Mouse (Mus musculus) neural tube, embryonic 10.5 days (tissue): Measurements from ENCODE around the gene Gdap1l1.

Experiments
- DNase-seq: peaks from one replicate; pipeline ENCODE4 v3.0.0-alpha.2; 2017; ENCODE audit warnings: low spot score; ENCODE audit errors: extremely low spot score

The Gdap1l1 gene

GRCm38 (mm10) chr2:163463251-163463769 lies 25.0 kb downstream of the Gdap1l1 start:
- DNase-seq = no peak

- DNase-seq = no peak
These were observed 25.7 kb downstream of the Gdap1l1 start for GRCm38 (mm10) chr2:163463998-163464397.

GRCm38 (mm10) chr2:163464562-163464961 lies 26.3 kb downstream of the Gdap1l1 start:
- DNase-seq = no peak

- no peak for DNase-seq
These were observed 28.5 kb downstream of the Gdap1l1 start for GRCm38 (mm10) chr2:163466771-163467170.

DNA sequence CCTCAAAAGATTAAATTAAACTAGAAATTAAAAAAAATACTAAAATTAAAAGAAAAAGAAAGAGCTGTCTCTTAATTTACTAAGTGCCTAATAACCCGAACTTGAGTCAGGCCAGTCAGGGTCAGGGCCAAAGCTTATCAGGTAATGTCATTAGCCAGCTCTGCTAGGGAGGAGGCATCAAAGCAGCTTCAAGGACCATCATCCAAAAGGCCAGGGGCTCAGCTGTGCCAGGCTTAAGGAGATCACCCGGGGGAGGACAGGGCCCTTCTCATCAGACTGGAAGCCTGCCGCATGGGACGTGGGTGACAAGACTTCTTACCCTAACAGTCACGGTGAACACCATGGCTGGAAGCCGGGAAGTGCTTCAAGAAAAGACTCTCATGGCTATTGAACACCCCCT lies 29.3 kb downstream of the Gdap1l1 start:
- DNase-seq = no peak

- DNase-seq = no peak
These were observed 30.6 kb downstream of the Gdap1l1 start for GRCm38 (mm10) chr2:163468866-163469265.

GRCm38 (mm10) chr2:163469711-163470110 lies 31.4 kb downstream of the Gdap1l1 start:
- no peak for DNase-seq

GRCm38 (mm10) chr2:163471136-163471535 lies 32.9 kb downstream of the Gdap1l1 start:
- DNase-seq = no peak

DNA sequence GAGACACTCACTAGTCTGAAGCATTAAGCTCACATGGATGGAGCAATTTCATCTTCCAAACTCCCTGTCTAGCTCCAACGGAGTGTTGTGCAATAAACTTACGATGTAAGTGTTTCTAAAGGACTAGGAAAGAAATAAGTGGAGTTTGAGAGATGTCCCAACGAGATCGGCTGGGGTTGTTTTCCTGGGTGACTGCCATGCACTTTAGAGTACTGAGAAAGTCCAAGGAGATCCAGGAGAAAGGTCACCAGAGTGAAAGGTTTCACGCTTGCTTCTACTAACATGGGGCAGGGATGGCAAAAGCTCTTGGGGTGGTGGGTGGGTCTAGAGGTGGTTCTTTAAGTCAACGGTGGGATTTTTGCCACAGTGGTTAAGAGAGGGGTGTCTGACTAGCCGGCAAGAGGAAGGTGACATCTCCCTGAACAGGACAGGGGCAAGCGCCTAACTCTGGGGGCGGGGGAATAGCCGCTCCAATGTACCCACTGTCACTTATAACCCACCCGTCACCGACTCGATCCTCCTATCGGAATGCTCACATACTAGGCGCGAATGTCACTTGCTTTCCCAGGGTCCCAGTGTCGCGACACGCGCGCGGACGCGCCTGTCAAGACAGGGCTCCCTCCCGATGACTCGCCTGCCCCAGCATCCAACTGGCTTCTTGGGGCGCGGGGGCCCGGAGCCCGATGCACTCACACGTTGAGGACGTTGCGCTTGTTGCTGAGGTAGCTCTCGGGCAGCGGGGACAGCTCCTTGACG lies 33.6 kb downstream of the Gdap1l1 start:
- no peak for DNase-seq

- DNase-seq = peak; percentile 98
These were observed 34.2 kb downstream of the Gdap1l1 start, which contains the start of gene Fitm2 for GRCm38 (mm10) chr2:163472466-163472851. Gene Fitm2 (minus strand): TSS chr2:163472629.

- no peak for DNase-seq
These were observed 42.0 kb downstream of the Gdap1l1 start for GRCm38 (mm10) chr2:163480191-163480825.

DNA sequence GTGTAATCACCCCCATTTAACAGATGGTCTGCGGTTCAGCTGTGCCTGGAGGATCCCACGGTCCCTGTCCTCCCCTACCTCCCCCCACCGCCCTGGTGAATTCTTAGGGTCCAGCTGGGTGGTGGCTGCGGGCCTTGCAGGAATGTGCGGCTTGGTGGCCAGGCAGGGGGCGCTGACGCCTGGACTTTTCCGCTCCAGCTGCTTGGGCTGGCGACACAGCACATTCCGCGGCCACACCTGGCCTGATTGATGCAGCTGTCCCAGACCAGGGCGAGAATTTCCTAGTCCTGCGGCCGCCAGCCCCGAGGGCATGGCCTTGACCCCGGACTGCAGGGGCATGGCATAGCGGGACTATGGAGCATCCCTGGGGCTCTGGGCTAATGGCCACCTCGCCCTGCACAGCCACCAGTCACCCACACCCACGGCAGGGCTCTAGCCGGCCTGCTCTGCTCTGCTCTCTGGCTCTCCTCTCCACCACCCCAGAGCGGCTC lies 43.3 kb downstream of the Gdap1l1 start:
- peak; percentile 55 for DNase-seq

DNA sequence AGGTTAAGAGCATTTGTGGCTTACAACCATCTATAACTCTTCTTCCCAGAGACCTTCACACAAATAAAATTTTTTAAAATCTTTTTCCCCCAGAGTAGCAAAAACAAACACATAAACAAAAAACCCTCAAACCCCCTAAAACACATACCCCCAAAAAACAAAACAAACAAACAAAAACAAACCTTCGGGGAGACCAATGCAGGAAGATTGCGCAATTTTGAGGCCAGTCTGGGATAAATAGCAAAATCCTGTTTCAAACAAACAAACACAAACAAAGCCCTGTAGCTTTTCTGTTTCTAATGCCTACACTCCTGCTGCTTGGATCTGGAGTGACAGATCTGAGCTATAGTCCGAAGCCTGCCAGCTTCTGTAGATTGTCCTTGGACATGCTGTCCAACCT lies 49.1 kb downstream of the Gdap1l1 start:
- no peak for DNase-seq

- no peak for DNase-seq
These were observed 51.5 kb downstream of the Gdap1l1 start for GRCm38 (mm10) chr2:163489725-163490291.

DNA sequence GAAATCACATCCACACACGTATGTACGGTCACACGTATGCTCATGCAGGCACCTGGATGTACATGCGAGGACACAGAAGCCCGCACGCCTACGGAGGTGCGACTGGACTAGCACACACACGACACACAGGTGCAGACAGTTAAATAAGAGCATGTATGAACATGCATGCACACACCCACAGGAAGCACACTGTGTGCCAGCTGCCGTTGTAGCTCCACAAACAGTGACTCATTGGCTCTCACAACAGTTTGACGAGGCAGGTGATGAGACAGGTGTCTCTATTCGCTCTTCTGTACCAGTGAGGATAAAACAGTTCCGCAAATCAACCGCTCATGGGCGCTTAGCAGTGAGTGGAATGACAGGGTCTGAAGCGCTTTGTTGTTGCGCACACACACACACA lies 52.4 kb downstream of the Gdap1l1 start:
- DNase-seq = no peak

- no peak for DNase-seq
These were observed 53.1 kb downstream of the Gdap1l1 start for GRCm38 (mm10) chr2:163491351-163491750.

DNA sequence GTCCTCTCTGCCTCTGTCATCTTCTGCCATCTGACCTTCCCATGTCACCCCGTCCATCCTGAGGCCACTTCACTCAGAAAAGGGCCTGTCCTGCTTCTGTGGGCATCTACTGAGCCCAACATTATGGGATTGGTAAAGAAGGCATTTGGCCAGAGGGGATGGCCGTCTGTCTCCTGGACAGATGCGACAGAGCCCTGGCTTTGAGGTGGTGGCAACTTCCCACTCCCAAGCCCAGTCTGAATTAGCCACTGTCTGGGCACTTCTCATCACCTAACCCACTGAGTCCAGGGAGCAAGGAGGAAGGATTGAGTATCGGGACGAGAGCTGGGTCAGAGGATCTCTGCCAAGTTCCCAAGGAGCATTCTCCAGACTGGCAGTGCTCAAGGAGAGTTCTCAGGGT lies 53.7 kb downstream of the Gdap1l1 start, which contains the start of gene R3hdml:
TSS of gene R3hdml (plus strand) at position 301 of the 400 bp plus-strand sequence.
- no peak for DNase-seq

GRCm38 (mm10) chr2:163493031-163493430 lies 54.8 kb downstream of the Gdap1l1 start:
- DNase-seq = no peak

- no peak for DNase-seq
These were observed 55.7 kb downstream of the Gdap1l1 start for GRCm38 (mm10) chr2:163493976-163494375.

DNA sequence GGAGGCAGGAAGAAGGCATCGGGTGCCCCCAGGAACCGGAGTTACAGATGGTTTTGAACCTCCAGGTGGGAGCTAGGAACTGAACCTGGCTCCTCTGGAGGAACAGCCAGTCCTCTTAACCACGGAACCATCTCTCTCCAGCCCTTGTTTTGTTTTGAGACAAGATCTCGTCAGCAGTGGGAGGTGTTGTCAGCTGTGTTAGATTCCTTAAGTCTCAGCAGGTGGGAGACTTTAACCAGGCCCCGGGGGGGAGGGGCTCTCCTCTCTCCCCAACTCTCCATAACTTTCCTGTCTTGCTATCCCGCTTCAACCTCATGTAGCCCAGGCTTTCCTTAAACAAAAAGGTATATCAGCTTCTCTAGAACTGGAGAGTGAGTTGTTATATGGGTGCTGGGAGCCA lies 56.2 kb downstream of the Gdap1l1 start:
- DNase-seq = no peak

DNA sequence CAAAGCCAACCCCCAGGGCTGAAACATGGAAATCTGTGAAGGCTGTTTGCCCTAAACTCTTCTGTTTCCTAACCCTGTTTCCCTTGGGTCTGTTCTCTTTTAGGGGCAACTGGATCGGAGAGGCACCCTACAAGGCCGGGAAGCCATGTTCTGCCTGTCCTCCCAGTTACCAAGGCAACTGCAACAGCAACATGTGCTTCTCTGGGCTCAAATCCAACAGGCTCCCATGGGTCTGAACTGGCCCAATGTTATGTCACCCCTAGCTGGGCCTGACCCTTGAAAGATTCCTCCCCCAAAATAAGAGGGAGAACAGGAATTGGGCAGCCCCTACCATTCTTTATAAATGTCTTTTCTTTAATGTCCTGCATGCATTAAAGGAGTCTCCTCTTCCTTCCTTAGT lies 63.9 kb downstream of the Gdap1l1 start:
- no peak for DNase-seq

GRCm38 (mm10) chr2:163503191-163503590 lies 64.9 kb downstream of the Gdap1l1 start:
- no peak for DNase-seq
